Mouse (Mus musculus): ENCODE data around the gene Hoxc10. TPM values are rescaled to one million over a fixed set of nuclear protein-coding genes. Genes with fewer than 3 reads are reported as not detected.

The Hoxc10 gene
- polyA plus RNA-seq, 1 experiment from 2014 or later: not detected

DNA sequence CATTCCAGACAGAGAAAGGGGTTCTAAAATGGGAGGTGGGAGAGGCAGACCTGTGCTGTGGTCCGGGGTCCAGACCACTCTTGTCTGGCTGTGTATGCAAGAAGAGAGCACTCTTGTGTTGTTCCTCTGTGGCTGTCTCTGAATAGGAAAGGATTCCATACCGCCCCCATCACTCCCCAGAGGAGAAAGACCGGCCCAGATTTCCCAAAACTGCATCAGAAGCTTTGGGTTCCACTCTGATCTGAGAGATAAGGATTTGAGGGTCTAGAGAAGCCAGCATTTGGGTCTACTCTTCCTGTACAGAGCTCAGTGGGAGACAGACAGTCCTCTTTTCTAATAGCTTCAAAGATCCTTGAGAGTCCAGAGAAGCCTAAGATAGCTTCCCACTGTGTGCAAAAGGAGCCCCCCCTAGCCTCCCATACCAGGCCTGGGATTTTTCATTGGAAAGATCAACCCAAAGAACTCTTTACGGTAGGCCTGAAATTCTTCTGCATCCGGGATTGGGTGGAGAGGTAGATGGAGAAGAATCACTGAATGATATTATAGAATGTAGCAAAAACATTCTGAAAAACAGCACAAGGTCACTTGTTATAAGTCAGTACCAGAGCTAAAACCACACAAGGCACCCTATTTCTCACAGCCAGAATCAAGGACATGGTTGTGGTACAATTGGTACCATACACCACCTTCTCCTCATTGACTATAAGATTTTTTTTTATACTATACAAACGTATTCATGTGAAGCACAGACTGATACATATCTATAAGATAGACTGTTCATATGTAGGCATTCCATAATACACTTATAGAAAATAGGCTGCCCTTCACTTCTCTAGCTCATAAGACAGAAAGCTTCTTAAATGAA is 43.7 kb upstream of the Hoxc10 start:
- Histone ChIP-seq H3K4me1 (replicated peaks; ENCODE audit: control insufficient read depth, insufficient read depth, low read length) (no peaks in the 10 kb centered on the region), H3K4me2 (ENCODE audit: low read depth, low read length, severe bottlenecking) (no peak overlapping the region), H3K4me3 (ENCODE audit: low read depth, low read length) (no peak overlapping the region), H3K9me3 (ENCODE audit: control insufficient read depth, low read length) (no peaks in the 10 kb centered on the region), H3K9ac (ENCODE audit: low read length) (no peak overlapping the region), H3K27ac (ENCODE audit: low read depth, low read length) (no peak overlapping the region), H3K36me3 (ENCODE audit: control insufficient read depth, insufficient read depth, low read length) (no peaks in the 10 kb centered on the region), H3K27me3 (ENCODE audit: control insufficient read depth, insufficient read depth, low read length) (peaks cover 94% of the 10 kb centered on the region)
- DNase-seq (ENCODE audit: low spot score) (no peak), ATAC-seq (replicated peaks; ENCODE audit: low FRiP score) (no peak)
- WGBS: 7% methylated on average over 6 of the region's 6 CpGs

DNA sequence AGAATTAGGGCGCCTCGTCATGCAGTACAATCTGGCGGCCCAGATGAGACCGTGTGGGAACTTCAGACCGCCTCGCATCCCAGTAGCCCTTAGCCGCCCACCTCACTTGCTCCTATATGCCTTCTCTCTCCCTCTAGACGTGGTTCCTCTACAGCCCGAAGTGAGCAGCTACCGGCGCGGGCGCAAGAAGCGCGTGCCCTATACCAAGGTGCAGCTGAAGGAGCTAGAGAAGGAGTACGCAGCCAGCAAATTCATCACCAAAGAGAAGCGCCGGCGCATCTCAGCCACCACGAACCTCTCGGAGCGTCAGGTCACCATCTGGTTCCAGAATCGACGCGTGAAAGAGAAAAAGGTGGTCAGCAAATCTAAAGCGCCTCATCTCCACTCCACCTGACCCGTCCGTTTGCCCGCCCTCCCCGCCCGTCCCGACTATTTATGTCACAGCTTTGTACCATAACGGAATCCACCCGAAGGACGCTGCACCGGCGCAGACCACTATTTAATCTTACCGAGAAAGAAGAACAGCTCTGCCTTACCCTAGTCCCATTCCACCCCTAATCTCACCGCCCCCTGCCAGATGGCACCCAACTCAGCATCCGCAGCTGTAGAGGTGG is 39.5 kb upstream of the Hoxc10 start:
- Histone ChIP-seq H3K4me2 (ENCODE audit: low read depth, low read length, severe bottlenecking) (no peak overlapping the region), H3K9ac (ENCODE audit: low read length) (no peak overlapping the region), H3K27ac (ENCODE audit: low read depth, low read length) (no peak overlapping the region), H3K9me3 (ENCODE audit: control insufficient read depth, low read length) (no peaks in the 10 kb centered on the region), H3K4me1 (replicated peaks; ENCODE audit: control insufficient read depth, insufficient read depth, low read length) (no peaks in the 10 kb centered on the region), H3K27me3 (ENCODE audit: control insufficient read depth, insufficient read depth, low read length) (peaks cover 95% of the 10 kb centered on the region), H3K36me3 (ENCODE audit: control insufficient read depth, insufficient read depth, low read length) (no peaks in the 10 kb centered on the region), H3K4me3 (ENCODE audit: low read depth, low read length) (no peak overlapping the region)
- DNase-seq (ENCODE audit: low spot score) (no peak), ATAC-seq (replicated peaks; ENCODE audit: low FRiP score) (no peak)
- WGBS: under 1% methylated on average over 40 of the region's 40 CpGs

DNA sequence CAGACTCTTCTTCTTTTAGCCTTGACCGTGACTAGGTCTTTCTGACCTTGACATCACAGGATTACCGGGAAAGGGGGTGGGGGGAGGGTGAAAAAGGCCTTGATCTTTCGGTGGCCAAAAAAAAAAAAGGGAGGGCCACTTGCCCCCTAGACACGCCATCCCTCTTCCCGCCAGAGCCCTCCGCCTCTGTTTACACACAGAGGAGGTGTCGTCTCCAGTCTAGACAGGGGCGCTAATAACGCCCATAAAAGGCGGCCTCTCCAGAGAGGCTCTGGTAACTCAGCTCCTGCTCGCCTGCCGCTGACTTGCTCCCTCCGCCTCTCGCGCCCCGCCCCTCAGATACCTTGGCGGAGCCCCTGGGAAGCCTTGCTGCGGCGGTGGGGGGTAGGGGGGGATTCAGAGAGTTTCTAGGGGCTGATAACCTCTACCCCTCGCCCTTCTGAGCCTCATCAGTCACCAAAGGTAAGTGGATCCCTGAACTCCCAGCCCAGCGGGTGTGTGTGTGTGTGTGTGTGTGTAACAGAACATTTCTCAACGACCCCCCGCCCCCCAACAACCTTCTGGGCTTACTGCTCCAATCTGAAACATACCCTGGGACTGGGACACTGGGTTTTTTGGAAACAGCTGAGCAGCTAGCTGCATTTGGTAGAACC is 34.8 kb upstream of the Hoxc10 start:
- Histone ChIP-seq H3K4me2 (ENCODE audit: low read depth, low read length, severe bottlenecking) (no peak overlapping the region), H3K27ac (ENCODE audit: low read depth, low read length) (no peak overlapping the region), H3K9ac (ENCODE audit: low read length) (no peak overlapping the region), H3K27me3 (ENCODE audit: control insufficient read depth, insufficient read depth, low read length) (peaks cover 99% of the 10 kb centered on the region), H3K4me1 (replicated peaks; ENCODE audit: control insufficient read depth, insufficient read depth, low read length) (no peaks in the 10 kb centered on the region), H3K4me3 (ENCODE audit: low read depth, low read length) (no peak overlapping the region), H3K36me3 (ENCODE audit: control insufficient read depth, insufficient read depth, low read length) (no peaks in the 10 kb centered on the region), H3K9me3 (ENCODE audit: control insufficient read depth, low read length) (no peaks in the 10 kb centered on the region)
- DNase-seq (ENCODE audit: low spot score): peak; percentile 50
- no peak for ATAC-seq (replicated peaks; ENCODE audit: low FRiP score)
- 3% methylated on average over 23 of the region's 23 CpGs for WGBS

DNA sequence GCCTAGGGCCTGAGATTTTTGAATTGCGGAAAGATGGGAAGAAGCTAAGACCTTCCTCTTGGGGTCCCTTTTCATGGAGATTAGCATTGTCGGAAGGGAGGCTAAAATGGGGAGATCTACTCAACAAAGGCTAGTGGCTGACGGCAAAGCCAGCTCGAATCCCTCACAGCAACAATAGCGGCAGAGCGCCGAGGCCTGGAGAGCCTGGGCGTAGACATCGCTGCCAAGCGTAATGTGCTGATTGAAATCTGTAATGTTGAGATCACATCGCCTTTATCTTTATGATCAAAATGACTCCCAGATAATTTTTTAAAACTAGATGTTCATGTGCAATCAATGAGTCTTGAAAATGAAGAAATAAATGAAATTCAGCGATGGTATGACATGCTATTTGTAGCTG is 32.2 kb upstream of the Hoxc10 start:
- no peaks in the 10 kb centered on the region for H3K36me3 ChIP-seq (ENCODE audit: control insufficient read depth, insufficient read depth, low read length)
- no peak for ATAC-seq (replicated peaks; ENCODE audit: low FRiP score)
- no peak overlapping the region for H3K4me2 ChIP-seq (ENCODE audit: low read depth, low read length, severe bottlenecking)
- H3K27ac ChIP-seq (ENCODE audit: low read depth, low read length): no peak overlapping the region
- H3K27me3 ChIP-seq (ENCODE audit: control insufficient read depth, insufficient read depth, low read length): peaks cover 99% of the 10 kb centered on the region
- no peaks in the 10 kb centered on the region for H3K9me3 ChIP-seq (ENCODE audit: control insufficient read depth, low read length)
- DNase-seq (ENCODE audit: low spot score): peak; percentile 56
- no peaks in the 10 kb centered on the region for H3K4me1 ChIP-seq (replicated peaks; ENCODE audit: control insufficient read depth, insufficient read depth, low read length)
- H3K9ac ChIP-seq (ENCODE audit: low read length): no peak overlapping the region
- WGBS: 2% methylated on average over 12 of the region's 12 CpGs
- H3K4me3 ChIP-seq (ENCODE audit: low read depth, low read length): no peak overlapping the region

DNA sequence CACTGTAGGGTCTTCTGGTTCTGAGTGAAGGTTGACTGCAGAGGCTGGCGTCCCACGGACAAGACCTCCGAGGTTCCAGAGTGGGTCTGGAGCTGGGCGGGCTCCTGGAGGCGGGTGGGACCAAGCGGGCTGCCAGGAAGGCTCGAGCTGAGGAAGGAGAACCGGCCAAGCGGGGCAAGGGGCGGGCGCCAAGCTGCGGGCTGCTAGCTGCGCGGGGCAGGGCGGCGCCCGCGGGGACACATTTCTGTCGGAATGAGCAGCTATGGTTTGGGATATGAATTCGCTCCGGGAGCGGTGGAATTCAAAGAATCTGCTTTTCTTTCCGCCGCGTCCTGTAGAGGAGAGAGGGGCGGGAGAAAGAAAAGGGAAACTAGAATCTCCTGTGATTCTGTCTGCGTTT is 31.7 kb upstream of the Hoxc10 start:
- Histone ChIP-seq H3K4me3 (ENCODE audit: low read depth, low read length) (no peak overlapping the region), H3K27me3 (ENCODE audit: control insufficient read depth, insufficient read depth, low read length) (peaks cover 99% of the 10 kb centered on the region), H3K4me2 (ENCODE audit: low read depth, low read length, severe bottlenecking) (no peak overlapping the region), H3K36me3 (ENCODE audit: control insufficient read depth, insufficient read depth, low read length) (no peaks in the 10 kb centered on the region), H3K9me3 (ENCODE audit: control insufficient read depth, low read length) (no peaks in the 10 kb centered on the region), H3K4me1 (replicated peaks; ENCODE audit: control insufficient read depth, insufficient read depth, low read length) (no peaks in the 10 kb centered on the region), H3K9ac (ENCODE audit: low read length) (no peak overlapping the region), H3K27ac (ENCODE audit: low read depth, low read length) (no peak overlapping the region)
- ATAC-seq (replicated peaks; ENCODE audit: low FRiP score) (no peak), DNase-seq (ENCODE audit: low spot score) (peak; percentile 59)
- WGBS: under 1% methylated on average over 27 of the region's 27 CpGs

DNA sequence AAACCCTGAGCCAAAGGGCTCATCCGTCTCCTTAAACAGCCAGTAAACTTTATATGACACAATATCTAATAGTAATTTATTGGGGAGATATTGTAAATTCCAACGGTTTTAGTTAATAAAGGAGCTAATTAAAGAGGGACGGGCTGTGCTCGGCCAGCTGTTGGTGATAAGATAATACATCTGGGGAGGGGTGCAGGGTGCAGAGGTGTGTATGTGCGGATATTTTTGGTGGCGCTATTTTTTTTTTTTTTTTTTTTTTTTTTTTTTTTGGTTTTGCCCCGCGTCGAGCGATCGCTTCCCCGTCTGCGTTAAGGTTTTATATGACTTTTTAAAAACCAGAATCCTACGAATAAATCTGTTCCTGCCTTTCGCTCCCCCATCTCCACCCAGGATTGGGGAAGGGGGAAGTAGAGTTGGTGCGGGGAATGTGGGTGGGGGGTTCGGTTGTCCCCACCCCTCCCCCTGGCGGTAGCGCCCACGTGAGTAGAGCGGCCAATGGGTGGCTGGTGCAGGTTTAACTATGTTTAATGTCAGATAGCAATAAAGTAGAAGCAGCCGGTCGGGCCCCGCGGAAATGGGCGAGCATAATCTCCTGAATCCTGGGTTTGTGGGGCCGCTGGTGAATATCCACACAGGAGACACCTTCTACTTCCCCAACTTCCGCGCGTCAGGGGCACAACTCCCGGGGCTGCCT is 30.2 kb upstream of the Hoxc10 start, which contains the start of gene Hoxc12:
Gene Hoxc12, plus strand, starts transcription at position 479 of the 694 bp plus-strand sequence.
- Histone ChIP-seq H3K4me3 (ENCODE audit: low read depth, low read length) (no peak within 1 kb of the TSS), H3K4me1 (replicated peaks; ENCODE audit: control insufficient read depth, insufficient read depth, low read length) (no peaks in the 10 kb centered on the region), H3K9me3 (ENCODE audit: control insufficient read depth, low read length) (no peaks in the 10 kb centered on the region), H3K27ac (ENCODE audit: low read depth, low read length) (no peak within 1 kb of the TSS), H3K9ac (ENCODE audit: low read length) (no peak within 1 kb of the TSS), H3K27me3 (ENCODE audit: control insufficient read depth, insufficient read depth, low read length) (peaks cover 99% of the 10 kb centered on the region), H3K4me2 (ENCODE audit: low read depth, low read length, severe bottlenecking) (no peak within 1 kb of the TSS), H3K36me3 (ENCODE audit: control insufficient read depth, insufficient read depth, low read length) (no peaks in the 10 kb centered on the region)
- DNase-seq (ENCODE audit: low spot score) (no peak), ATAC-seq (replicated peaks; ENCODE audit: low FRiP score) (no peak)
- 1% methylated on average over 31 of the region's 31 CpGs for WGBS

DNA sequence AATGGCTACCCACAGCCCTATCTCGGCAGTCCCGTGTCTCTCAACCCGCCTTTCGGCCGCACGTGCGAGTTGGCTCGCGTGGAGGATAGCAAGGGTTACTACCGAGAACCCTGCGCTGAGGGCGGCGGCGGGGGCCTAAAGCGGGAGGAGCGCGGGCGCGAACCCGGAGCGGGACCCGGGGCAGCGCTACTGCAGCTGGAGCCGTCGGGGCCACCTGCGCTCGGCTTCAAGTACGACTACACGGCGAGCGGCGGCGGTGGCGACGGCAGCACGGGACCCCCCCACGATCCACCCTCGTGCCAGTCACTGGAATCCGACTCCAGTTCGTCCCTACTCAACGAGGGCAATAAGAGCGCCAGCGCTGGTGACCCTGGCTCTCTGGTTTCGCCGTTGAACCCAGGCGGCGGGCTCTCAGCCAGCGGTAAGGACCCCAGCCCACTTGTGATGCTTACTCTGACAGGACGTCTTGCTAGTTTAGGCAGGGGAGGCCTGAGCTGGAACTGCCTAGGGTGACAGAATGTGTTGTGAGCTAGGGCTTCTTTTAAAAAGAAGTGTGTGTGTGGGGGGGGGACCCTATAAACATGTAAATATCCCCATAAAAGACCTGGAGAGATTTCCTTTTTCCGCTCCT is 29.4 kb upstream of the Hoxc10 start:
- no peaks in the 10 kb centered on the region for H3K9me3 ChIP-seq (ENCODE audit: control insufficient read depth, low read length)
- no peak overlapping the region for H3K9ac ChIP-seq (ENCODE audit: low read length)
- no peak overlapping the region for H3K27ac ChIP-seq (ENCODE audit: low read depth, low read length)
- ATAC-seq (replicated peaks; ENCODE audit: low FRiP score): no peak
- H3K36me3 ChIP-seq (ENCODE audit: control insufficient read depth, insufficient read depth, low read length): no peaks in the 10 kb centered on the region
- WGBS: under 1% methylated on average over 50 of the region's 50 CpGs
- peak; percentile 57 for DNase-seq (ENCODE audit: low spot score)
- no peak overlapping the region for H3K4me3 ChIP-seq (ENCODE audit: low read depth, low read length)
- H3K4me1 ChIP-seq (replicated peaks; ENCODE audit: control insufficient read depth, insufficient read depth, low read length): no peaks in the 10 kb centered on the region
- peaks cover 99% of the 10 kb centered on the region for H3K27me3 ChIP-seq (ENCODE audit: control insufficient read depth, insufficient read depth, low read length)
- no peak overlapping the region for H3K4me2 ChIP-seq (ENCODE audit: low read depth, low read length, severe bottlenecking)
